Mouse (Mus musculus): Measurements from ENCODE around the gene Degs1. TPM values are rescaled to one million over a fixed set of nuclear protein-coding genes. Genes with fewer than 3 reads are reported as not detected.

Degs1 gene
- 163 and 168 TPM in 2 replicates for polyA plus RNA-seq (2016; fragmentation: Nextera tagmentation; extraction: Ambion mirVana)

GRCm38 (mm10) chr1:182282091-182283075 lies at the start of gene Degs1:
TSS of gene Degs1 (minus strand) at chr1:182282804.
- ATAC-seq (ENCODE audit: insufficient number of reproducible peaks, low FRiP score) = peak; percentile 96
- no peaks in the 10 kb centered on the region for H3K9me3 ChIP-seq (replicated peaks)
- H3K4me3 ChIP-seq = peak within 1 kb of the TSS; percentile 76
- H3K27me3 ChIP-seq (replicated peaks) = no peaks in the 10 kb centered on the region
- H3K27ac ChIP-seq (ENCODE audit: poor library complexity, severe bottlenecking) = peak within 1 kb of the TSS; percentile 92
- peak within 1 kb of the TSS; percentile 80 for H3K4me2 ChIP-seq
- peak within 1 kb of the TSS; percentile 86 for H3K9ac ChIP-seq
- peaks cover 17% of the 10 kb centered on the region for H3K4me1 ChIP-seq (replicated peaks)
- under 1% methylated on average over 94 of the region's 94 CpGs for WGBS
- peaks cover 19% of the 10 kb centered on the region for H3K36me3 ChIP-seq

DNA sequence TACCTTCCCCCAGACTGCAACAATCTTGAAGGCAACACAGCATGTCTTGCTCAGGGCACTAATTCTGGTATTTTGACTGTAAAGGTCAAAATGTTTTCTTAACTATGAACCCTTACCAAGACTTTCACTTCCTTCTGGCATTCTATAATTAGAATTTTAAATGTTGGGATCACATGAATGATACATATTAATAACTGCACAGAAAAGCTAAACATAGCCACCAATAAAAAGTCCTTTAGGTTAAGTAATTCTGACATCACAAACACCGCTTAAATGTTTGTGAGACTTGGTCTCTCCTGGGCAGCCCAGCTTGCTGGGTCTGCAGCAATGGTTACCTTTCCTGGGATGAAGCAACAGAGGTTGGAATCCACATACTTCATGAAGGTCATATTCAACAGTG lies 43.3 kb upstream of the Degs1 start:
- Histone ChIP-seq H3K4me1 (replicated peaks) (no peaks in the 10 kb centered on the region; the same call in 1 of the 2 replicates), H3K27me3 (replicated peaks) (no peaks in the 10 kb centered on the region), H3K4me3 (no peak overlapping the region), H3K9me3 (replicated peaks) (no peaks in the 10 kb centered on the region), H3K36me3 (peaks cover 78% of the 10 kb centered on the region), H3K4me2 (no peak overlapping the region), H3K9ac (no peak overlapping the region), H3K27ac (ENCODE audit: poor library complexity, severe bottlenecking) (no peak overlapping the region)
- ATAC-seq (ENCODE audit: insufficient number of reproducible peaks, low FRiP score) = no peak
- WGBS = 90% methylated on average over 1 of the region's 1 CpGs

GRCm38 (mm10) chr1:182324552-182324951 lies 41.9 kb upstream of the Degs1 start:
- Histone ChIP-seq H3K4me1 (replicated peaks) (no peaks in the 10 kb centered on the region), H3K4me2 (no peak overlapping the region), H3K27me3 (replicated peaks) (no peaks in the 10 kb centered on the region), H3K36me3 (peaks cover 85% of the 10 kb centered on the region), H3K9me3 (replicated peaks) (no peaks in the 10 kb centered on the region), H3K27ac (ENCODE audit: poor library complexity, severe bottlenecking) (no peak overlapping the region), H3K4me3 (no peak overlapping the region), H3K9ac (no peak overlapping the region)
- WGBS = 91% methylated on average over 7 of the region's 7 CpGs
- ATAC-seq (ENCODE audit: insufficient number of reproducible peaks, low FRiP score) = no peak

GRCm38 (mm10) chr1:182323139-182323538 lies 40.5 kb upstream of the Degs1 start:
- Histone ChIP-seq H3K4me2 (no peak overlapping the region), H3K27me3 (replicated peaks) (no peaks in the 10 kb centered on the region), H3K4me1 (replicated peaks) (no peaks in the 10 kb centered on the region), H3K27ac (ENCODE audit: poor library complexity, severe bottlenecking) (no peak overlapping the region), H3K9ac (no peak overlapping the region), H3K4me3 (no peak overlapping the region), H3K9me3 (replicated peaks) (no peaks in the 10 kb centered on the region), H3K36me3 (peaks cover 86% of the 10 kb centered on the region)
- WGBS = 94% methylated on average over 3 of the region's 3 CpGs
- no peak for ATAC-seq (ENCODE audit: insufficient number of reproducible peaks, low FRiP score)

DNA sequence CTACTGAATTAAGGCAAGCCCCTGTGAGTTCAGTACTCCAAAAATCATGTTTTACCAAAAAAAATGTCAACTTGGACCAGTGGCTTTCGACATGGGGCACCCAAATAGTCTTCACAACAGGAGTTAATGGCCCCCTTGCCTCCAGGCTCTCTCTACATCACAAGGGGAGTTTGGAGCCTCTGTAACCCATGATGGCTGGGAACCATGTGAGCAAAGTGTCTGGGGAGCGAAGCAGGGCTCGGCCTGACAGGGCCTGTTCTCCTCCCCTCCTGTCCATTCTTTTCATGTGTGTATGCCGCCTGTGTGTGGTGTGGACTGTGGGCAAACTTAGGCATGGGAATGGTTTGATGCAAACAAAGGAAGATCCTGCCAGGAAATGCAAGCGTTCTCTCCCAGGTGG lies 31.6 kb upstream of the Degs1 start:
- peaks cover 4% of the 10 kb centered on the region for H3K9me3 ChIP-seq (replicated peaks)
- WGBS = 92% methylated on average over 5 of the region's 5 CpGs
- H3K9ac ChIP-seq = no peak overlapping the region
- no peak overlapping the region for H3K4me3 ChIP-seq
- no peak overlapping the region for H3K27ac ChIP-seq (ENCODE audit: poor library complexity, severe bottlenecking)
- peaks cover 64% of the 10 kb centered on the region for H3K36me3 ChIP-seq
- no peak overlapping the region for H3K4me2 ChIP-seq
- no peaks in the 10 kb centered on the region for H3K27me3 ChIP-seq (replicated peaks)
- H3K4me1 ChIP-seq (replicated peaks) = no peaks in the 10 kb centered on the region
- ATAC-seq (ENCODE audit: insufficient number of reproducible peaks, low FRiP score) = no peak

DNA sequence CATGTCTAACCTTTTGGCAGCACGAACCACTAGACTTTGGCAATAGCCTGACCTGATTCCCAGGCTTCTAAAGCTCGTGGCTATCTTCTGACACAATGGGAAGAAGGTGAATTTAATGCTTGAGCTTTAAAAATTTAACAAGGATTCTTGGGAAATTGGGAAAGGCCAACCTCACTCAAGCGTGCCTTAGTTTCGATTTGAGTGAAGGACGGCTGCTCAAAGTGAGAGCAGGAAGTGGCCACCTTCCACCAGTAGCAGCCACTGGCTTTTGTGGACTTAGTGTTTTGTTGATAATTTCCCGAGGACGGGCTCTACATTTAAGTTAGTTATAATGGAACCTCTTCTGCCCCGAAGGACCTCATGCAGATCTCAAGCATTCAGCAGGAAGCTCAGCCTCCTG lies 30.6 kb upstream of the Degs1 start:
- Histone ChIP-seq H3K9ac (no peak overlapping the region), H3K4me2 (no peak overlapping the region), H3K27ac (ENCODE audit: poor library complexity, severe bottlenecking) (no peak overlapping the region), H3K9me3 (replicated peaks) (peaks cover 4% of the 10 kb centered on the region), H3K4me1 (replicated peaks) (no peaks in the 10 kb centered on the region), H3K4me3 (no peak overlapping the region), H3K27me3 (replicated peaks) (no peaks in the 10 kb centered on the region), H3K36me3 (peaks cover 56% of the 10 kb centered on the region)
- no peak for ATAC-seq (ENCODE audit: insufficient number of reproducible peaks, low FRiP score)
- WGBS = 90% methylated on average over 8 of the region's 8 CpGs

DNA sequence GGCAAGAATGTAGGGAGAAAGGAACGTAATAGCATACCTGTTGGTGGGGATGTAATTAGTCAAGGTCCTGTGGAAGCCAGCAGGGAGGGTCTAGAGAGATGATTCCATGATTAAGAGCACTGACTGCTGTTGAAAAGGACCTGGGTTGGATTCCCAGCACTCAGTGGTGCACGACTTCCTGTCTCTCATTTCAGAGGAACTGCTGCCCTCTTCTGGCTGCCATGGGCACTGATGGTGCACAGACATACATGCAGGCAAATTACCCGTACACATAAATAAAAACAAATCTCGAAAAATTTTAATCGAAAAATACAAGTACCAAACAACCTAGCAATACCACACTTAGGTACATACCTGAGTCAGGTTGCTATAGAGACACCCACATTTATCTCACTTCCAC lies 28.8 kb upstream of the Degs1 start:
- H3K9me3 ChIP-seq (replicated peaks) = peaks cover 4% of the 10 kb centered on the region
- no peak overlapping the region for H3K4me3 ChIP-seq
- WGBS = 91% methylated on average over 5 of the region's 5 CpGs
- H3K4me1 ChIP-seq (replicated peaks) = no peaks in the 10 kb centered on the region
- no peak for ATAC-seq (ENCODE audit: insufficient number of reproducible peaks, low FRiP score)
- no peak overlapping the region for H3K27ac ChIP-seq (ENCODE audit: poor library complexity, severe bottlenecking)
- H3K27me3 ChIP-seq (replicated peaks) = no peaks in the 10 kb centered on the region
- H3K36me3 ChIP-seq = peaks cover 38% of the 10 kb centered on the region
- H3K4me2 ChIP-seq = no peak overlapping the region
- no peak overlapping the region for H3K9ac ChIP-seq

GRCm38 (mm10) chr1:182310316-182310715 lies 27.7 kb upstream of the Degs1 start:
- no peak overlapping the region for H3K27ac ChIP-seq (ENCODE audit: poor library complexity, severe bottlenecking)
- no peak overlapping the region for H3K9ac ChIP-seq
- peaks cover 4% of the 10 kb centered on the region for H3K9me3 ChIP-seq (replicated peaks)
- no peak overlapping the region for H3K4me3 ChIP-seq
- no peaks in the 10 kb centered on the region for H3K27me3 ChIP-seq (replicated peaks)
- no peaks in the 10 kb centered on the region for H3K4me1 ChIP-seq (replicated peaks)
- WGBS = 81% methylated on average over 2 of the region's 2 CpGs
- no peak for ATAC-seq (ENCODE audit: insufficient number of reproducible peaks, low FRiP score)
- peaks cover 30% of the 10 kb centered on the region for H3K36me3 ChIP-seq
- no peak overlapping the region for H3K4me2 ChIP-seq

GRCm38 (mm10) chr1:182309403-182309802 lies 26.8 kb upstream of the Degs1 start:
- peaks cover 4% of the 10 kb centered on the region for H3K9me3 ChIP-seq (replicated peaks)
- no peaks in the 10 kb centered on the region for H3K27me3 ChIP-seq (replicated peaks)
- WGBS = 75% methylated on average over 5 of the region's 5 CpGs
- no peak overlapping the region for H3K4me2 ChIP-seq
- peaks cover 21% of the 10 kb centered on the region for H3K36me3 ChIP-seq
- H3K4me1 ChIP-seq (replicated peaks) = no peaks in the 10 kb centered on the region
- no peak overlapping the region for H3K27ac ChIP-seq (ENCODE audit: poor library complexity, severe bottlenecking)
- no peak for ATAC-seq (ENCODE audit: insufficient number of reproducible peaks, low FRiP score)
- H3K9ac ChIP-seq = no peak overlapping the region
- H3K4me3 ChIP-seq = no peak overlapping the region

- Histone ChIP-seq H3K9me3 (replicated peaks) (0 out of 2 replicates have a peak, but pooled peaks cover 3% of the 10 kb centered on the region), H3K4me2 (no peak overlapping the region), H3K9ac (no peak overlapping the region), H3K36me3 (no peaks in the 10 kb centered on the region), H3K27ac (ENCODE audit: poor library complexity, severe bottlenecking) (no peak overlapping the region), H3K27me3 (replicated peaks) (no peaks in the 10 kb centered on the region), H3K4me3 (no peak overlapping the region), H3K4me1 (replicated peaks) (no peaks in the 10 kb centered on the region)
- no peak for ATAC-seq (ENCODE audit: insufficient number of reproducible peaks, low FRiP score)
- WGBS = 83% methylated on average over 5 of the region's 5 CpGs
Observed at GRCm38 (mm10) chr1:182302916-182303315, 20.3 kb upstream of the Degs1 start.

DNA sequence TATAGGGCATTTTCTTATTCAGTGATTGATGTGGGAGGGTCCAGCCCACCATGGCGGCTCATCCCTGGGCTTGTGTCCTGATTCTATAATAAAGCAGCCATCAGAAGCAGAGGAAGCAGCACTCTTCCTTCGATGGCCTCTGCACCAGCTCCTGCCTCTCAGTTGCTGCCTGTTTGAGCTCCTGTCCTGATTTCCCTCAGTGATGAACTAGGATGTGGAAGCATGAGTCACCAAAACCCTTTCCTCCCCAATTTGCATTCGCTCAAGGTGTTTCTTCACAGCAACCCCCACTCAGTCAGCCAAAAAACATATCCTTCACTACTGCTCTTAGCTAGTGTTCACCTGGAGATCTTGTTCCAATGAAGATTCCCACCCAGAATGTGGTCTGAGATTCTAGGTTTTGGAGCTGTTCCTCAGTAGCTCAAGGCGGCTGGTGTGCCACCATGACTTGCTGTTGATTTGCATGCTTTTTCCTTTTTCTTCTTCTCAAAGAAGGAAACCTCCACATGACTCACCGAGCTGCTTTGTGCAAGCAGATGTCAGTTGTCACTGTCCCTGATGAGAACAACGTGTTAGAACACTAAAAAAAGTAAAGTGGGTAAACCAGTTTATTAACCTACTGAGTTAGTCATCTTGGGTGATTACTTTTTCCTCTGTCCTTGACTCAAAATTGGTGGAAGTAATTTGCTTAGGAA lies 19.7 kb upstream of the Degs1 start:
- WGBS = 73% methylated on average over 6 of the region's 6 CpGs
- Histone ChIP-seq H3K36me3 (no peaks in the 10 kb centered on the region), H3K9me3 (replicated peaks) (0 out of 2 replicates have a peak, but pooled peaks cover 5% of the 10 kb centered on the region), H3K4me1 (replicated peaks) (no peaks in the 10 kb centered on the region), H3K27ac (ENCODE audit: poor library complexity, severe bottlenecking) (no peak overlapping the region), H3K4me3 (no peak overlapping the region), H3K4me2 (no peak overlapping the region), H3K9ac (no peak overlapping the region), H3K27me3 (replicated peaks) (no peaks in the 10 kb centered on the region)
- no peak for ATAC-seq (ENCODE audit: insufficient number of reproducible peaks, low FRiP score)
